Mouse (Mus musculus) right cerebral cortex, postnatal 36 days (tissue): ENCODE measurements around the gene Dnajb2.

ENCODE experiments used
- DNase-seq, 2 experiments: peaks; one replicate each; pipeline ENCODE4 v3.0.0; 2022; ENCODE audit warnings: low spot score in 2 of 2, mixed read lengths in 1 of 2

The Dnajb2 gene

GRCm38 (mm10) chr1:75291321-75291720 is 55.1 kb downstream of the Dnajb2 start:
- no peak for DNase-seq

- no peak for DNase-seq
Measured at GRCm38 (mm10) chr1:75292476-75293330, 56.5 kb downstream of the Dnajb2 start.

GRCm38 (mm10) chr1:75293331-75293701 is 57.1 kb downstream of the Dnajb2 start:
- DNase-seq, result no peak

GRCm38 (mm10) chr1:75294294-75294693 is 58.1 kb downstream of the Dnajb2 start:
- peak in 1 of 2 experiments; percentile 52 for DNase-seq
